Mouse (Mus musculus) adrenal gland, postnatal 25 days (tissue): ENCODE measurements around the gene Tas2r118. TPM values are rescaled to one million over a fixed set of nuclear protein-coding genes. Genes with fewer than 3 reads are reported as not detected.

Source experiments
- DNase-seq: peaks from one replicate; pipeline ENCODE4 v3.0.0; 2021; ENCODE audit warnings: mixed read lengths
- long read RNA-seq: library from polyadenylated mRNA; stranded (forward); transcript quantifications from one replicate; pipeline ENCODE4 v2.0.0, GENCODE M21; 2021
- total RNA-seq: library from RNA; stranded (reverse); gene quantifications from 2 replicates; pipeline ENCODE4 v1.2.3, GENCODE M21; 2021

Gene Tas2r118
- not detected in 2 replicates for total RNA-seq
- long read RNA-seq: 0 reads

DNA sequence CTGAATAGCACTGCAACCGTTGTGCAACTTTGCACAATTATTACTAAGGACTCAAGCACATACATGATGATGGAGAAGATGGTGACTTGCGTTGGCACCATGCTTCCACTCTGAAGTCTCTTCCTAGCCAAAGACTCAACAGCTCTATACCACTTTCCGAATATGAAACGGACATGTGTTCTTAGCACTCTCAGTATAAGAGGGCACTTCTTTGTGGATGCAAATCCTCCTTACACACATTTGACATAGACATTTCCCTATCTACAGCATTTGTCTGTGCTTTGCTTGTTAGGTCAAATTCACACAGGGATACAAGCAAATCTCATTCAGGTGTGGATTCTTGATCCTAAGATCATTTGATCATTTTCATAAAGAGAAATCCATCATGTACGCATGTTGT lies at the start of gene Tas2r118:
Tas2r118 (minus strand) TSS at position 101 of the 400 bp plus-strand sequence.
- DNase-seq: no peak

DNA sequence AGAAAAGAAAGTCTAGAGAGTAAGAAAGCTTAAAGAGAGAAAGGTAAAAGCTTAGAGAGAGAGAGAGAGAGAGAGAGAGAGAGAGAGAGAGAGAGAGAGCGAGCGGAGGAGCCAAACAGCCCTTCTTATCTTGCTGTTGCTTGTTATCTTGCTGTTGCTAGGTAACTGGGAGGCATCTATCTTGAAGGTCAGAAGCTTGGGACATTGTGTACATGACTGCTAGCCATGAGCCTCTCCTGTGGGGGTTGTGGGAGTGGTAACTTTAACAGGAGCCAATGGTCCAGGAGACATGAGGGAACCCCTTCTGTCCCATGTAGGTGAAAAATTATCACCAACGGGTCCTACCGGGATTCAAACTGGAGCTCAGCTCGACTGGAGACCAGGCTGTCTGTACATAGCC lies 48.5 kb upstream of the Tas2r118 start:
- no peak for DNase-seq

DNA sequence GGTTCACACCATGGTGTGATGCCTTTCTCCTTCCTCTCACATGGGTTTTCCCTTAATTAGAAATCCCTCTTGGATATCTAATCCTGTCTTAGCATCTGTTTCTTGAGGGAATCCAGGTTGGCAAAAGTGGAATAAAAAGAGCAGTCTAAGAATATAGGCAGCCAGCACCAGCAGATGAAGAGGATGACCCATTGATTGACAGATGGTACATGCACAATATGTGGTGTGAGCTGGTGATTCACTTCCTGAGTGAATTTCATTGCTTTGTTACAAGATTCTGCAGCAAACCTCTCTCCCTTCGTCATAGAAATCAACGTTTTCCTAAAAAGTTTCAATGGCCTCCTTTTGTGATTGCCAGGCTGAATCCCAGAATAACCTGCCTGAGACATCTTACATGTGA lies 23.4 kb upstream of the Tas2r118 start:
- DNase-seq: no peak

DNA sequence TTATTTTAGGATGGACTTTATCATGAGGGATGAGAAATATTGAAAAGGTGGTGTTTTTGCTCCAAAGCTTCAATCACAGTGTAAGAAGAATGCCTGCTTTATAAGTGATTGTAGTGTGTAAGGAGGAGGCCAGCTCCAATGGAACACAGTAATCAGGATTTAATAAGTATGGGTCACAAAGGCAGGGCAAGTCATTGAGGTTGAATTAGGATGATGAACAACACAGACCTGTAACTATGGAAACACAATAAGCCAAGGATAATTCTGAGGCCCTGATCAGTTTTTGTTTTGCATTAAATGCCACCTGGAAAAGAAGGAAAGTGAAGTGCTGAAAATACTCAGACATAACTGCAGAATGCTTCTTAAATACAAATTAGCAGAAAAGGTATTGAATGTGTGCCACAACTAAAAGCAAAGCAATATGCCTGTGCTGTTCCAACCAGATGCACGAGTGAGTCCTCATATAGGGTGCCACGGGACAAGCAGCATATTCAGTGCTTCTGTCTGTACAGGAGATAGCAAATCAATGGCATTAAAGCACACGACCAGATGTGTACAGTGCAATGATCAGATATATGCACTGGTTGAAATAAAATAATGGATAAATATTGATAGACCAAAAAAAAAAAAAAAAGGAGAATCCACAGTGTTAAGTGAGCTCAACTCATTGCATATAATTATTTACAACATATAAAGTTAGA lies 21.0 kb upstream of the Tas2r118 start:
- no peak for DNase-seq

DNA sequence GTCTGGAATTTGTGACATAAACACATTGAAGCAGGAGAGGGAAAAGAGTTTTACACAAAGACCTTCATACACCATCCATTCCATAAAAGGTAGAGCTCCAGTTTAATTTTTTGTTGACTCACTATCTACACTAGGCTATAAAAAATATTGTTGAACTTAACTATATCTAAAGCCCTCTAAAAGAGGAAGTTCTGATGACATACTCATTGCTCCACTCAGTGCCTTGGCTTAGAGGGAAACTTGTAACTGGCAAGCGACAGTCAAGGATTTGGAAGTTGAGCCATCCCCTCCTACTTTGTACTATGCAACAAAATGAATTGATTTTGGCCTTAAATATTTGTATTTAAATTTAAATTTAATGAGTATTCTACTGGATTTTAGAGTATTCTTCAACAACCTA lies 16.4 kb upstream of the Tas2r118 start:
- no peak for DNase-seq

DNA sequence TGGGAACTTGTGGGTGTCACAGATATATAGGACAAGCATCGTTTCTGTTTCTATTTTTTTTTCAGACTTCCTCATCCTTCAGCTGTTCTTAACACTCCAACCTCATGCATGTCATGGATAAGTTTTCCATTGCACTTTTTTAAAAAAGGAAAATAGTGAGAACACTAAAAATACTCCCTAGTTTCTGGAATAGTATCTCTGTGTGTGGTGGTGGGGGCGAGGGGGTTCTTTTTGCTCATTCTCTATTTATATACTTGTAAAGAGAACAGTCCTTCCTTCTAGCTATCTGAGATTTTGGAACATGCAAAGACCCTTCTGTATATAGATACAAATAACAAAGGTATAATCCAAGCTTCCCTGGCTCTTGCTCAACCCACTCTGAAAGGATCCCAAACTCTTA lies 2.9 kb downstream of the Tas2r118 start:
- no peak for DNase-seq

DNA sequence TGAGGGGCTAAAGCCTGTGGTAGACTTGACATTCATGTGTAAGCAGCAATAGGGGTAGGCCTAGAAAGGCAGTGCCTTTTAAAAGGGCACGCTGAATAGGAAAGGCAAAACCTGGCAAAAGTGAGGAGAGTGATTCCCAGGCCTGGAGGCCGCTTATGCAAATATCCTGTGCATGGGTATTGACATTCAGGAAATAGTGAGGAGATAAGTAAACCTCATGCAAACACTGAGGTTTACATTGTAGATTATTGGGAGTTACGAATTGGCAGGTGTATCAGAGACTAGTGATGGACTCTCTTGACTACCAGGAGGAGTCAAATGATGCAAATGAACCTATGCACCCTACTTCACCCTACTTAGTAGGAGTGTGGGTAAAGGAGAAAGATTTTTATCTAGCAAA lies 3.9 kb downstream of the Tas2r118 start:
- no peak for DNase-seq

DNA sequence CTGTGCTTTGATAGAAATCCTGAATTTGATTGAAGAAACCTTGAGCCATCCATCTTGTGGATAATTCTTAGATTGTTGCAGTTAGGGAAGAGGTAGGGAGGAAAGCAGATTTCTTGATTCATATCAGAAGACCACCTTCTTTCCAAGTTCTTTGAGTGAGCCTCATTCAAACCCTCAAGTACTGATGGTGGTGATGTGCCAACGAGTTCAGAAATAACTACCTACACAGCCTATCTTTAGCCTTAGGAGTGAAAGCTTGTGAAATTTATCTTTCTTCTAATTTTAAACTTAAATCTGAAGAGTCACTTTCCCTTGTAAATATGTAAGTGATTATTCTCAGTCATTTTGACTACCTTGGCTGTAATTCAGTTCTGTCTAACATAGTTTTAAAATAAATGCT lies 6.1 kb downstream of the Tas2r118 start:
- no peak for DNase-seq

DNA sequence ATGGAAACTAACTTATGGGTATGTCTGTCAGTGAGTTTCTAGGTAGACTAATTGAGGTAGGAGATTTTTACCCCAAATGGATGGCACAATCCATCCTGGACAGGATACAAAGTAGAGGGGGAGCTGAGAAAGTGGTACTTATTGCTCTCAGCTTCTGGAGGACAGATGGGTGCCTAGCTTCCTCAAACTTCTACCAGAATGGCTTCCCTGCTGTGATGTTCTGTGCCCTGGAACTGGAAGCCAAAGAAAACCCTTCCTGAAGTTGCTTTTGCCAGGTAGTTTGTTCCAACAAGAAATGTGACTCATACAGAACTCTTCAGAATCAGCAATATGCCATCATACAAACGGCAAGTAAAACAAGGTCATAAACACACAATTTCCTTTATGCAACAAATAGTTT lies 29.1 kb downstream of the Tas2r118 start:
- DNase-seq: no peak

DNA sequence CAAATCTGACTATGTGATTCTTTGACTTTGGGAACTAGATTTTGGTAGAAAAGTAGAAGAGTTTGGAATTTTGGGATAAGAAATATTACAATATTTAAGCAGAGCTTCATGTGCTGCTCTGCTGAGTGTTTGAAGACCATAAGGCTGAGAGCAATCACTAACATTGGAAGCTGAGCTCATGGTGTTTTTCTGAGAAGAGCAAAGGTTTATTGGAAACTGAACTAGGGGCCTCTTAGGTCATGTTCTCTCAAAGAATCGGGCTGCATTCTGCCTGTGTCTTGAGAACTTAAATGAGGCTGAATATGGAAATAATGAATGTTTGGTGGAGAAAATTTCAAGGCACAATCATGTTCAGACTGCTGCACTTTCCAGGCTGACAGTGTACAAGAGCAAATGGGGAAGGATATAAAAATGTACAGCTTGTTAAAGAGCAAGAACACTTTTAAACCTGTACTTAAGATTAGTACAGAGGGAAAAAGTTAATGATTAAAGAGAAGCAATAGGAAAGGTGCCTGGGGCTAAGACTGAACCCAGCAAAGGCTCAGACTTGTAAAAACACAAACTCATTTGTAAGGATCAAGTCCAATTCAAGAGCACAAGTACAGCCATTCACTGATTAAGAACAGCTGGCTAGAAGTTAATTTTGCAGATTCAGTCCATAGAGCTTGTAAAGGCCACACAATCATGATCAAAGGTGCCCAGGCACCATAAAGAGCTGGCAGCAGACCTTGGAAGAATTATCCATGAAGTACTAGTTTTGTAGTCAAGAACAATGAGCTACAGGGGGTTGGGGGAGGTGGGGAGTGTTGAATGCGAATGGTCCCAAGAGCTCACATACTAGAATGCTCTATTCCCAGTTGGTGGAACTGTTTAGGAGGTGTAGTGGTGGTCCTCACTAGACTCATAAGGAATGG lies 31.0 kb downstream of the Tas2r118 start:
- DNase-seq: no peak

DNA sequence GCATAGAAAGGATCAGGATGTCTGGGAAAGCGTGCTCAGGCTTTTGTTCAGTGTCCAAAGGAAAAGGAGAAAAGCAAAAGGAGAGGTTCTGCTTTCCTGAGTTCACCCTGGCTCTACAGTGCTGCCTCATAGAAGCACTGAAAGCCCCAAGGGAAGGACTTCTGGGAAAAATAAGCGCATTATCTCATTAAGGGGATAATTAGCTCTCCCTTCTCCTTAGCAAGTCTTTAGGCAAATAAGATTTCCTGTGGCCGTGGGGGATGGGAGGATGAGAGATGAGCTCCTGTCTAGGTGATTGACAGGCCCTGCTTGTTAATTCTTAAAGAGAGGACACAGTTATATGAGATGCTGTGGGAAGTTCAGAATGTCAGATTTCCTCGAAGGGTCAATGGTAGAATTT lies 33.4 kb downstream of the Tas2r118 start:
- no peak for DNase-seq

DNA sequence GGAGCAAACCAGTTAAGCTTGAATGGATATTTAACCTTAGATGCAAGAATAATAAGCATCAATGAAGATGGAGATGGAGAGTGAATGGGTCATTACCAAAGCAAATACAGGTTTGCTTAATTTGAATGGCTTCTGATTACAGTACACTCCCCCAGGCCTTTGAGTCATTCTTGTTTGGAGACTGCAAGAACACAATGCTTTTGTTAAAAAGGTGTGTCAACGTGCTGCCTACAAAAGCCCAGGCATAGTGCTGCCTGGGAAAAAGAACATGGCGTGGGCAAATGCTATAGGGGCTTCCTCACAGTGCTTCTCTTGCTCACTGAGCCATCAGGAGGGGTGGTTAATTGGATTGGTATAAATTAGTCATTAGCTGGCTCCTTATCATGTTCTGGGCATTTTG lies 46.1 kb downstream of the Tas2r118 start:
- DNase-seq: no peak

Other genes with a start within 250 kb of the Tas2r118 start
- gene Cadps2, start 130.6 kb downstream of the Tas2r118 start, total RNA-seq: 8.6 and 9.8 TPM in 2 replicates
- gene Slc13a1, start 198.0 kb upstream of the Tas2r118 start, total RNA-seq: 0.12 TPM in 1 of 2 replicates, not detected in the other